Mouse (Mus musculus) heart, embryonic 15.5 days (tissue): ENCODE measurements around the gene Coq2. TPM values are rescaled to one million over a fixed set of nuclear protein-coding genes. Genes with fewer than 3 reads are reported as not detected.

Experiments
- ATAC-seq: fragments of 200-750 bp; cut with Nextera tagmentation; replicated peaks from 2 replicates; pipeline ENCODE4 v1.8.0; 2017; ENCODE audit warnings: low read depth, moderate TSS enrichment; ENCODE audit not compliant: insufficient number of reproducible peaks, insufficient read depth, low FRiP score
- H3K27ac ChIP-seq: fragments of 300-500 bp; sonication (generic); 2 replicates; pipeline ENCODE4 v1.5.1; 2015; ENCODE audit warnings: mild to moderate bottlenecking, inconsistent platforms
- H3K27me3 ChIP-seq: fragments of 300-500 bp; sonication (generic); 2 replicates; pipeline ENCODE4 v1.6.1; 2015; ENCODE audit warnings: inconsistent platforms
- H3K36me3 ChIP-seq: fragments of 300-500 bp; sonication (generic); 2 replicates; pipeline ENCODE4 v1.6.1; 2015; ENCODE audit warnings: mild to moderate bottlenecking, inconsistent platforms
- H3K4me1 ChIP-seq: fragments of 300-500 bp; sonication (generic); replicated peaks from 2 replicates; pipeline ENCODE4 v1.6.1; 2015; ENCODE audit warnings: inconsistent platforms
- H3K4me2 ChIP-seq: fragments of 300-500 bp; sonication (generic); 2 replicates; pipeline ENCODE4 v1.6.1; 2015; ENCODE audit warnings: inconsistent platforms, mild to moderate bottlenecking, moderate library complexity
- H3K4me3 ChIP-seq: fragments of 300-500 bp; sonication (generic); 2 replicates; pipeline ENCODE4 v1.5.1; 2015; ENCODE audit warnings: mild to moderate bottlenecking, inconsistent platforms
- H3K9ac ChIP-seq: fragments of 300-500 bp; sonication (generic); 2 replicates; pipeline ENCODE4 v1.6.1; 2015; ENCODE audit warnings: mild to moderate bottlenecking, inconsistent platforms
- H3K9me3 ChIP-seq: fragments of 300-500 bp; sonication (generic); replicated peaks from 2 replicates; pipeline ENCODE4 v1.6.1; 2016; ENCODE audit warnings: inconsistent platforms
- WGBS: fragments of 180-500 bp; shearing (Covaris S2); methylation state at CpG from one replicate; pipeline ENCODE4 v1.1.7; 2015; ENCODE audit warnings: mixed read lengths; 5-methylcytosine and 5-hydroxymethylcytosine counted together
- polyA plus RNA-seq: library from polyadenylated mRNA; unstranded; fragments of >200 nt; fragmentation: Nextera tagmentation; extraction: Ambion mirVana; gene quantifications from 2 replicates; pipeline ENCODE4 v1.2.1, GENCODE M21; 2015

Gene Coq2
- 63.2 and 68.2 TPM in 2 replicates for polyA plus RNA-seq

DNA sequence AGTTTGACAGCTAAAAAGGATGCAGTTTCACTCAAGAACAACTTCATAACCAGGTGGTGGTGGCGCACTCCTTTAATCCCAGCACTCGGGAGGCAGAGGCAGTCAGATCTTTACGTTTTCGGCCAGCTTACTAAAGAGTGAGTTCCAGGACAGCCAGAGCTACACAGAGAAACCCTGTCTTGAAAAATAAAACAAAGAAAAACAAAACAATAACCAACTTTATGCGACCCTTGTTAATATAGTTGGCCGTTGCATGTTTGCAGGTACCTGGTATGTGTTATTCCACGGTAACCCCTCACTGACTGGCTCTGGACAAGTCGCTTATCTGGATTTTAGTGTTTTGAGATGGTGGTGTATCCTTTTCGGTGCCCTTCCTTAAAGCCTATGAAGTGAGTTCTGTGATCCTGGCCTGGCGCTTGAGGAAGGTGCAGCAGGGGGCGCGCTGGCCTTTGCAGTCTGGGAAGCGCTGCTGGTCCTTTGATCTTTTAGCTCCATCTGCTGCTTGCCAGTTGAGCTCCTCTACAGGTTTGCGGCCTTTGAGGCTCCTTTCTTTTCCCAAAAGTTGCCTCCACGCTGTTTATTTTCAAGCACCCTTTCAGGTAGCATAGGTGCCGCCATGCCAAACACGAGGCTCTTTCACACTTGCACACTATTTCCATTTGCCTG is at the start of gene Coq2:
Gene Coq2, minus strand, starts transcription at position 430 of the 666 bp plus-strand sequence.
- peak within 1 kb of the TSS; percentile 88 for H3K9ac ChIP-seq
- H3K9me3 ChIP-seq: no peaks in the 10 kb centered on the region
- 7% methylated on average over 17 of the region's 17 CpGs for WGBS
- H3K4me3 ChIP-seq: peak within 1 kb of the TSS; percentile 89
- 0 out of 2 replicates have a peak, but pooled peaks cover 6% of the 10 kb centered on the region for H3K36me3 ChIP-seq
- H3K27me3 ChIP-seq: no peaks in the 10 kb centered on the region
- peak within 1 kb of the TSS; percentile 72 for H3K27ac ChIP-seq
- H3K4me2 ChIP-seq: peak within 1 kb of the TSS; percentile 80
- no peak for ATAC-seq
- peaks cover 16% of the 10 kb centered on the region for H3K4me1 ChIP-seq

DNA sequence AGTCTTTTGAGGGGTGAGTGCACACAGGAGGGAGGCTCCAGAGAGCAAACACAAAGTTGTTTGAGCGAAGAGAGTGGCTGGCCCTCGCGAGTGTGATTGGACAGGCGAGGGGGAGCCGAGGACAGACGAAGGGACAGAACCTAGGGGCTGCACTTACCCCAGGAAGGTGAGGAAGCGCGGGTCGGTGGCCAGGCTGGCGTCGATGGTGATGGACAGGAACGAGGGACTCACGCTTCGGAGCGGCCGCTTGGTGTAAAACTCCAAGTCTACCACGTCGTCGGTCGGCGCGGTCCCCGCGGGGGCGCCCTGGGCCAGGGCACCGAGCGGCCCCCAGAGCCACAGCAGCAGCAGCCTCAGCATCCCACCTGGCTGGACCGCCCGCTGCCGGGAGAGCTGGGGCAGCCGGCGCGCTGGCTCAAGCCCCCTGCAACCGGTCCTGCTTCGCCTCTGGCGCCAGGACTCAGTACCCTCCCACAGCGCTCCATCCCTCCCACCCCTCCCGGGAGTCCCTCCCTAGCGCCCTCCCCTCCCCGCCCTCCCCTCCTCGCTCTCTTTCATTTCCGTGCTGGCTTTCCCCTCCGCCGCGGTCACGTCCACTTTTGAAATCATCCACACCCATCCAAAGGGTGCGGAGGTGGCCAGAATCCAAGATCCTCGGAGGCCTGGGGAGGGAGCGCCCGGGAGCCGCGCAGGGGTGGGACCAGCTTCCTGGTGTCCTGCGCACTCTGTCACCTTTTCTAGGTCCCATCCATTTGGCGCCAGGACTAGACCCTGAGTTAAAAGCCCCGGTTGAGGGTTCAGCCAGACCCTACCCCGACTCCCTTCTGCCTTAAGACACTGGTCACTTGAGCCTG is 44.5 kb upstream of the Coq2 start, which contains the start of gene Hpse:
Gene Hpse, minus strand, starts transcription at position 482 of the 854 bp plus-strand sequence.
- no peaks in the 10 kb centered on the region for H3K36me3 ChIP-seq
- H3K27me3 ChIP-seq: peaks cover 22% of the 10 kb centered on the region
- H3K9ac ChIP-seq: peak within 1 kb of the TSS; percentile 55
- peaks cover 10% of the 10 kb centered on the region for H3K4me1 ChIP-seq
- no peak within 1 kb of the TSS for H3K27ac ChIP-seq
- H3K9me3 ChIP-seq: no peaks in the 10 kb centered on the region
- WGBS: under 1% methylated on average over 55 of the region's 56 CpGs
- H3K4me3 ChIP-seq: peak within 1 kb of the TSS; percentile 60
- ATAC-seq: peak; percentile 53
- H3K4me2 ChIP-seq: peak within 1 kb of the TSS; percentile 98

DNA sequence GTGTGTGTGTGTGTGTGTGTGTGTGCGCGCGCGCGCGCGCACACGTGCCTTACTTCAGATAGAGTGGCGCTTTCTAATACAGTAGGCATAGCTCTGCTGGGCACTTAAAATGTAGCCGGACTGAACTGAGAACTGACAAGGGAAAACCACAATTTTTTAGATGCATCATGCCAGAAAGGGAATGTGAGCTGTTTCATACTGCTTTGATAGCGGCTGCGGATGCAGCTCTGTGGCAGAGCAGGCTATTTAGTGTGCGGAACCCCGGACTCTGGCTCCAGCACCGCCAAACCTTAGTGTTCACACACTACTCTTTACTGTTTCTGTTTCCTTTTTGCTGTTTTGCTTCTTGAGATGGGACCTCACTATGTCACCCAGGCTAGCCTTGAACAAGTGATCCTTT is 41.8 kb upstream of the Coq2 start:
- H3K9me3 ChIP-seq: no peaks in the 10 kb centered on the region
- H3K9ac ChIP-seq: no peak overlapping the region
- no peaks in the 10 kb centered on the region for H3K36me3 ChIP-seq
- H3K27me3 ChIP-seq: peaks cover 22% of the 10 kb centered on the region
- peaks cover 10% of the 10 kb centered on the region for H3K4me1 ChIP-seq
- WGBS: 87% methylated on average over 15 of the region's 15 CpGs
- no peak for ATAC-seq
- no peak overlapping the region for H3K4me2 ChIP-seq
- H3K4me3 ChIP-seq: no peak overlapping the region
- no peak overlapping the region for H3K27ac ChIP-seq

DNA sequence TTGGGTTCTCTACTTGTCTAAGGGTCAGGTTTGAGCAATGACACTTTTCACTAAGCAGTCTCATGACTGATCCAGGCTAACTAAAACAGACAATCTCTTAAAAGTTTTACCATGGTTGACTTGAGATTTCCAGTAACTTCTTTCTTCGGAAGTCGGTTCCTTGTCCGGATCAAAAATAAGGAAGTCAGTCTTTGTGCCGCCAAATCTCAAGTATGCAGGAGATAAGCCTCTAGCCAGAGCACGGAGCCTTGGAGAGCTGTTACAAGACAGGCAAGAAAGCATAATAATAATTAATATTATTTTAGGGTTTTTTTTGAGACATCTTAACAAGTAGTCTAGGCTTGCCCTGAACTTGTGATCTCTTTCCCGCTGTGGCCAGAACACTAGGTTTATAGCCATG is 36.3 kb upstream of the Coq2 start:
- H3K4me3 ChIP-seq: no peak overlapping the region
- WGBS: 49% methylated on average over 6 of the region's 6 CpGs
- no peaks in the 10 kb centered on the region for H3K27me3 ChIP-seq
- no peak for ATAC-seq
- H3K27ac ChIP-seq: no peak overlapping the region
- no peak overlapping the region for H3K4me2 ChIP-seq
- no peaks in the 10 kb centered on the region for H3K9me3 ChIP-seq
- H3K4me1 ChIP-seq: peaks cover 6% of the 10 kb centered on the region; the same call in 1 of the 2 replicates
- H3K36me3 ChIP-seq: no peaks in the 10 kb centered on the region
- H3K9ac ChIP-seq: no peak overlapping the region

DNA sequence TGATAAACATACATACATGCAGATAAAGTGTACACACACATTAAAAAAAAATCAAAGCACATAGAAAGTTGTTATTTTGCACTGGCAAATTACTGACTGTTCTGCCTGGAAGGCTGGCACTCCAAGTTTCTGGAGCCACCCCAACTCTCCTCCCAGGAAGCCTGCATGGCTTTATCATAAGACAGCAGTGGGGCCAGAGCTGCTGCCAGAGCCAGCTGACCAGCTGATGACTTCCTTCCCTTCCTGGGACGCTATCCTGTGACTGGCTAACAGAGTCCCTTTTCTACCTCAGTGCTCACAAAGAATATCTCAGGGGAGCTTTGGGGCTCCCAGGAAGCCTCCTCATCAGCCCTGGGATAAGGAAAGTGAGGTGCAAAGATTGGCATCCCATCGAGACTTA is 35.1 kb upstream of the Coq2 start:
- WGBS: 43% methylated on average over 2 of the region's 2 CpGs
- Histone ChIP-seq H3K27ac (no peak overlapping the region), H3K9ac (no peak overlapping the region), H3K4me1 (peaks cover 6% of the 10 kb centered on the region; the same call in 1 of the 2 replicates), H3K4me2 (no peak overlapping the region), H3K36me3 (no peaks in the 10 kb centered on the region), H3K9me3 (no peaks in the 10 kb centered on the region), H3K27me3 (no peaks in the 10 kb centered on the region), H3K4me3 (no peak overlapping the region)
- ATAC-seq: no peak

DNA sequence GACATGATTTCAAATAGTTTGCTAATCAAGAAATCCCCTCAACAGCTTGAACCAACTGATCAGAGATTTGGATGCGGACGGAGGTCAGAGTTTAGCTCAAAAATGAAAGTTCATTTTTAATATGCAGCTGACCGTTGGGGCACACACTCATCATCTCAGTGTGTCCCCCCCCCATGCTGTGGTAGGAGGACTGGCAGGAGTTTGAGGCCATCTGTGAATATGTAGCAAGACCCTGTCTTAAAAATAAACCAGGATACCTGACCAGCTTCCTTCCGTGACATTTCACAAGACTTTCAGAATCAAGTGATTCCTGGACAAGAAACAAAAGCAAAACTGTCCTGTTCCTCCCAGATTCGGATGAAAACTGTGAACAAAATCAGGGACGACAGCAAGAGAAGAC is 34.1 kb upstream of the Coq2 start:
- Histone ChIP-seq H3K9me3 (no peaks in the 10 kb centered on the region), H3K27me3 (no peaks in the 10 kb centered on the region), H3K4me2 (no peak overlapping the region), H3K4me3 (no peak overlapping the region), H3K27ac (no peak overlapping the region), H3K36me3 (no peaks in the 10 kb centered on the region), H3K9ac (no peak overlapping the region), H3K4me1 (peaks cover 6% of the 10 kb centered on the region; the same call in 1 of the 2 replicates)
- WGBS: 88% methylated on average over 6 of the region's 6 CpGs
- ATAC-seq: no peak

DNA sequence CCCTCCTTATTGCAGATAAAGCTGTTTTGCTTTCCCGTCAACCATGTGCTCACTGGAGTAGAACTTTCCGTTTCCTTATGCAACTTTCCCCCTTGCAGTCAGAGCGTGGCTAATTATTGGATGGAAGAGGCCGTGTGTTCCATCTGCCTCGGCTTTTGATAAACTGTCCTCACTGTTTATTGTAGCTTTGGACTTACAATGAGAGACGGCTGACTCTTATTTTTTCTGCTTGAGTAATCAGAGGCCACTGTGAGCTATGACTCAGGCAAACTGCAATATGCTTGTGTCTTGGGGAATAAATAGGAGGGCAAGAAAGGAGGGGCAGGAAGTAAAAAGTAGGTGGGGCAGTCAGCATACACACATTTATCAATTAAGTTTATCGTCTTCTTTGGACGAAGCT is 31.7 kb upstream of the Coq2 start:
- H3K4me1 ChIP-seq: peaks cover 6% of the 10 kb centered on the region; the same call in 1 of the 2 replicates
- no peaks in the 10 kb centered on the region for H3K9me3 ChIP-seq
- H3K27me3 ChIP-seq: no peaks in the 10 kb centered on the region
- ATAC-seq: no peak
- H3K4me3 ChIP-seq: no peak overlapping the region
- H3K4me2 ChIP-seq: no peak overlapping the region
- no peak overlapping the region for H3K9ac ChIP-seq
- 66% methylated on average over 8 of the region's 8 CpGs for WGBS
- H3K27ac ChIP-seq: no peak overlapping the region
- H3K36me3 ChIP-seq: no peaks in the 10 kb centered on the region

DNA sequence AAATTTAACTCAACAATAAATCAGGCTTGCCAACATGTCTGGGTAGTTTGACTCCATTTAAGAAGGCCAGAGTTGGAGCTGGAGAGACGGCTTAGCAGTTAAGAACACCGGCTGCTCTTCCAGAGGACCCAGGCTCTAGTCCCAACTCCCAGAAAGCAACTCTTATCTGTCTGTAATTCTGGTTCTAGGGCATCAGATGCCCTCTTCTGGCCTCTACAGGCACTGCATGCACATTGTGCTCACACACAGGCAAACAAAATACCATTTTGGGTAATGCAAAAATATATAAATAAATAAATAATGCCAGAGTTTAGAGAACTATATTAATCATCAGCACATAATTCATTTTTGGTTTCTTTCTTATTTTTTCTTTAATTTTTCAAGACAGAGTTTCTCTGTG is 29.3 kb upstream of the Coq2 start:
- Histone ChIP-seq H3K9me3 (no peaks in the 10 kb centered on the region), H3K27ac (no peak overlapping the region), H3K4me1 (no peaks in the 10 kb centered on the region), H3K27me3 (no peaks in the 10 kb centered on the region), H3K9ac (no peak overlapping the region), H3K4me3 (no peak overlapping the region), H3K36me3 (no peaks in the 10 kb centered on the region), H3K4me2 (no peak overlapping the region)
- no peak for ATAC-seq
- WGBS: 95% methylated on average over 2 of the region's 2 CpGs

DNA sequence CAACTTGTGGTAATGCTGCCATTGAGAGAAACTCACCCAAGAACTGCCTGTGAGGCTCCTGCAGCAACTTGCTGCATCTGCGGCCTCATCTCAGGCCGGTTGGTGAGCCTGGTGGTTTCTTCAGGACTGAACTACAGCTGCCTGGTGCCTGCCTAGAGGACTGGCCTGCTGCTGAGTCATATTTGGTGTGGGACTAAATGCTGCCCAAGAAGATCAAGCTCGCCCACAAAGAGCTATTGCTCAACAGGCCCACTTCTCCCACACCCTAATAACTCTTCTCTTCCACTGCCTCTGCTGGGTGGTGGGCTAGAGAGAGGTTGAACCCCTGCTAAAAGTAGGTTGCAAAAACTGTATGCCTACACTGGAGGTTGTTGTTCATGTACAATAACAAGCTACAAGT is 27.4 kb upstream of the Coq2 start:
- no peak for ATAC-seq
- Histone ChIP-seq H3K4me1 (no peaks in the 10 kb centered on the region), H3K9ac (no peak overlapping the region), H3K4me2 (no peak overlapping the region), H3K27ac (no peak overlapping the region), H3K27me3 (no peaks in the 10 kb centered on the region), H3K9me3 (no peaks in the 10 kb centered on the region), H3K36me3 (no peaks in the 10 kb centered on the region), H3K4me3 (no peak overlapping the region)
- 86% methylated on average over 3 of the region's 3 CpGs for WGBS

DNA sequence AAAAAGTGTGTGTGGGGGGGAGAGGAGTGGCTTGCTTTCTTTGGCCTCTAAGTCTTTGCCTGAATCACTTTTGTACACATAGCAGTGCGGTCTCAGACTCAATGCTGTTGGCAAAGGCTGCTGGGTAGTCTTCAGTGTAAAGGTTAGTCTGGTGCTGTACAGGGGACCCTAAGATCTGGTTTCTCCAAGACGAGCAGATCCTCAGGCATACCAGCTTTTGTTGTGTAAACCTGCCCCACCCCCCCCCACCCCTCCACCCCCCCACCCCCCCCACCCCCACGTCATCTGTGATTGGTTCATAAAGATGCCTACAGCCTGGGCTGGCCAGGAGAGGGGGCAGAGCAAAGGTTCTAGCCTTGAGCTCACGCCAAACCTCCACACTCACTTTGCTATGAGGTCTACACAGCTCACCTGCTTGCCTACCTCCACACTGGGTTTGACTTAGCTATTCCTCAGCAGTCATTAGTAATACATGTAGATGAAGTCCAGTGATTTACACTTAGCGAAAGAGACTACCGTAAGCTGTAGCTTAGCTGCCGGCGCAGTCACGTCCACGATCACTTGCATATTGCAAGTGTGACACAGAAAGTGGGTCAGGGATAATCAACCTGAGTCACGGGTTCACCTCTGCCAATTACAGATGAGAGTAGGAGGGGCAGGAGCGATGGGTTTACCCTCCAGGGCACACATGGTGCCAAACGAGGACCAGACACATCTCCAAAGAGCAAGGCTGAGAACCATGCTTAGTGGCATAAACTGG is 26.1 kb upstream of the Coq2 start:
- no peak overlapping the region for H3K4me3 ChIP-seq
- no peaks in the 10 kb centered on the region for H3K4me1 ChIP-seq
- WGBS: 77% methylated on average over 13 of the region's 13 CpGs
- ATAC-seq: no peak
- no peaks in the 10 kb centered on the region for H3K36me3 ChIP-seq
- no peak overlapping the region for H3K4me2 ChIP-seq
- H3K27me3 ChIP-seq: no peaks in the 10 kb centered on the region
- no peaks in the 10 kb centered on the region for H3K9me3 ChIP-seq
- H3K27ac ChIP-seq: no peak overlapping the region
- no peak overlapping the region for H3K9ac ChIP-seq

DNA sequence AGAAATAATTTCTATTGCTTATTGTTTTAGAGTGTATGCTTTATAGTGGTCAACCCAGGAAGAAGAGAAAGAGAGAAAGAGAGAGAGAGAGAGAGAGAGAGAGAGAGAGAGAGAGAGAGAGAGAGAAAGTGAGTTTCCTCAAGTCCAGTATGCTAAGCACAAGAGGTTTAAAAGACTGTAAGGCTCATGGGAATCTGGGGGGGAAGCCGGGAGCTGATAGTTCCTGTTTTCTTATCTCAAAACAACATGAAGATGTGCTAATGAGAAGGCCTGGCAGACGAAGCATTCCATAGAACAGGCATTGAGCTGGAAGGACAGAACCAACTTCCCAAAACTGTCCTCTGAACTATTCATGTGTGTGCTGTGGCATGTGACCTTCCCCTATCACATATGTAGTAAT is 22.9 kb upstream of the Coq2 start:
- Histone ChIP-seq H3K4me3 (no peak overlapping the region), H3K4me2 (no peak overlapping the region), H3K4me1 (no peaks in the 10 kb centered on the region), H3K27ac (no peak overlapping the region), H3K9ac (no peak overlapping the region), H3K9me3 (no peaks in the 10 kb centered on the region), H3K27me3 (no peaks in the 10 kb centered on the region), H3K36me3 (no peaks in the 10 kb centered on the region)
- no peak for ATAC-seq
- 13% methylated on average over 2 of the region's 2 CpGs for WGBS
